Mouse (Mus musculus) central nervous system, embryonic 14 days (tissue): ENCODE measurements around the gene Gm21748. TPM values are rescaled to one million over a fixed set of nuclear protein-coding genes. Genes with fewer than 3 reads are reported as not detected.

ENCODE experiments used
- polyA plus RNA-seq: library from polyadenylated mRNA; depleted of rRNA; stranded (reverse); fragments of >200 nt; gene quantifications from 2 replicates; pipeline ENCODE4 v1.2.3, GENCODE M21; 2012; rRNA removed

Gm21748 gene
- not detected in 2 replicates for polyA plus RNA-seq

DNA sequence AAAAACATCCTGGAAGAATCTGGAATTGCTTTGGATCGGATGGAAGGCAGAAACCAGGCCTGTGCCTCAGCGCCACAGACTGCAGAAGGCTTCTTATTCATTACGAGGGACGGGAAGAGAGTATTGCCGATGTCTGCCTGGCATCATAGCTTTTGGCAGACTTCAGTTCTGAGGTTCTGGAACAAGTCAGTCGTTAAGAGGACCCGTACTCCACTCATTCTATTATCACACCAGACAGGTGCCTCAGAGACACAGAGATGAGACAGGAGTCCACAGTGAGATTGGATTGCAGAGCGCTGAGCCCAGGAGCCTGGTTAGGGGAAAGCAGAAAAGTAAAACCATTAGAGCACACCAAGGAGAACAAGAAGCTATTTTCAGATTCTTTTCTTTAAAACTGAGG is at the start of gene Gm21748:
Gm21748 (minus strand) TSS at position 101 of the 400 bp plus-strand sequence.

Other genes with a start within 250 kb of the Gm21748 start
- not detected in 2 replicates for gene Gm21860, start 84.4 kb downstream of the Gm21748 start, polyA plus RNA-seq
- gene Gm47283, start 54.4 kb downstream of the Gm21748 start, polyA plus RNA-seq, result not detected in 2 replicates